Mouse (Mus musculus): ENCODE results near the gene Kalrn. TPM values are rescaled to one million over a fixed set of nuclear protein-coding genes. Genes with fewer than 3 reads are reported as not detected.

Gene Kalrn
- polyA plus RNA-seq, 1 experiment from 2014 or later, result 22.1 TPM

GRCm38 (mm10) chr16:33928788-33929462, 644.4 kb downstream of the Kalrn start:
- H3K4me3 ChIP-seq (ENCODE audit: low read depth, low read length), result no peak overlapping the region
- no peak; the same call in 1 of the 2 replicates for ATAC-seq (ENCODE audit: insufficient number of reproducible peaks, insufficient read depth, low FRiP score, low read depth)
- no peak overlapping the region for H3K27ac ChIP-seq (ENCODE audit: low read length)
- no peak overlapping the region for H3K4me2 ChIP-seq (replicated peaks; ENCODE audit: low read depth, low read length)
- no peak overlapping the region for H3K9ac ChIP-seq (replicated peaks; ENCODE audit: low read depth, low read length)
- H3K4me1 ChIP-seq (ENCODE audit: control insufficient read depth, insufficient read depth, low read length), result peaks cover 22% of the 10 kb centered on the region
- H3K9me3 ChIP-seq (ENCODE audit: control insufficient read depth, low read depth, low read length), result no peaks in the 10 kb centered on the region
- 51% methylated on average over 9 of the region's 9 CpGs for WGBS
- no peaks in the 10 kb centered on the region for H3K27me3 ChIP-seq (ENCODE audit: control insufficient read depth, insufficient read depth, low read length)
- H3K36me3 ChIP-seq (ENCODE audit: control insufficient read depth, insufficient read depth, low read length), result no peaks in the 10 kb centered on the region; the same call in 1 of the 2 replicates

- no peak overlapping the region for H3K27ac ChIP-seq (ENCODE audit: low read length)
- no peak overlapping the region for H3K9ac ChIP-seq (replicated peaks; ENCODE audit: low read depth, low read length)
- 76% methylated on average over 6 of the region's 6 CpGs for WGBS
- H3K4me1 ChIP-seq (ENCODE audit: control insufficient read depth, insufficient read depth, low read length), result peaks cover 24% of the 10 kb centered on the region
- H3K4me2 ChIP-seq (replicated peaks; ENCODE audit: low read depth, low read length), result no peak overlapping the region
- ATAC-seq (ENCODE audit: insufficient number of reproducible peaks, insufficient read depth, low FRiP score, low read depth), result no peak
- no peak overlapping the region for H3K4me3 ChIP-seq (ENCODE audit: low read depth, low read length)
- H3K36me3 ChIP-seq (ENCODE audit: control insufficient read depth, insufficient read depth, low read length), result no peaks in the 10 kb centered on the region; the same call in 1 of the 2 replicates
- no peaks in the 10 kb centered on the region for H3K27me3 ChIP-seq (ENCODE audit: control insufficient read depth, insufficient read depth, low read length)
- no peaks in the 10 kb centered on the region for H3K9me3 ChIP-seq (ENCODE audit: control insufficient read depth, low read depth, low read length)
Observed at GRCm38 (mm10) chr16:33927263-33927824, 646.0 kb downstream of the Kalrn start.

- Histone ChIP-seq H3K4me2 (replicated peaks; ENCODE audit: low read depth, low read length) (no peak overlapping the region), H3K9ac (replicated peaks; ENCODE audit: low read depth, low read length) (no peak overlapping the region), H3K27ac (ENCODE audit: low read length) (no peak overlapping the region), H3K27me3 (ENCODE audit: control insufficient read depth, insufficient read depth, low read length) (no peaks in the 10 kb centered on the region), H3K36me3 (ENCODE audit: control insufficient read depth, insufficient read depth, low read length) (0 out of 2 replicates have a peak, but pooled peaks cover 5% of the 10 kb centered on the region), H3K4me3 (ENCODE audit: low read depth, low read length) (no peak overlapping the region), H3K4me1 (ENCODE audit: control insufficient read depth, insufficient read depth, low read length) (peaks cover 23% of the 10 kb centered on the region), H3K9me3 (ENCODE audit: control insufficient read depth, low read depth, low read length) (no peaks in the 10 kb centered on the region)
- 88% methylated on average over 8 of the region's 8 CpGs for WGBS
- no peak for ATAC-seq (ENCODE audit: insufficient number of reproducible peaks, insufficient read depth, low FRiP score, low read depth)
Observed at GRCm38 (mm10) chr16:33923758-33924157, 649.6 kb downstream of the Kalrn start.

- ATAC-seq (ENCODE audit: insufficient number of reproducible peaks, insufficient read depth, low FRiP score, low read depth), result no peak
- Histone ChIP-seq H3K4me2 (replicated peaks; ENCODE audit: low read depth, low read length) (no peak overlapping the region), H3K27ac (ENCODE audit: low read length) (no peak overlapping the region), H3K4me1 (ENCODE audit: control insufficient read depth, insufficient read depth, low read length) (peaks cover 20% of the 10 kb centered on the region), H3K4me3 (ENCODE audit: low read depth, low read length) (no peak overlapping the region), H3K9ac (replicated peaks; ENCODE audit: low read depth, low read length) (no peak overlapping the region), H3K9me3 (ENCODE audit: control insufficient read depth, low read depth, low read length) (no peaks in the 10 kb centered on the region), H3K36me3 (ENCODE audit: control insufficient read depth, insufficient read depth, low read length) (0 out of 2 replicates have a peak, but pooled peaks cover 5% of the 10 kb centered on the region), H3K27me3 (ENCODE audit: control insufficient read depth, insufficient read depth, low read length) (no peaks in the 10 kb centered on the region)
- WGBS, result 52% methylated on average over 5 of the region's 5 CpGs
Observed at GRCm38 (mm10) chr16:33923001-33923316, 650.4 kb downstream of the Kalrn start.

GRCm38 (mm10) chr16:33922111-33923000, 651.0 kb downstream of the Kalrn start:
- Histone ChIP-seq H3K4me2 (replicated peaks; ENCODE audit: low read depth, low read length) (0 out of 2 replicates have a peak overlapping the region, but pooled peaks have one; percentile 5), H3K9me3 (ENCODE audit: control insufficient read depth, low read depth, low read length) (no peaks in the 10 kb centered on the region), H3K4me3 (ENCODE audit: low read depth, low read length) (no peak overlapping the region), H3K9ac (replicated peaks; ENCODE audit: low read depth, low read length) (no peak overlapping the region), H3K27me3 (ENCODE audit: control insufficient read depth, insufficient read depth, low read length) (no peaks in the 10 kb centered on the region), H3K36me3 (ENCODE audit: control insufficient read depth, insufficient read depth, low read length) (0 out of 2 replicates have a peak, but pooled peaks cover 5% of the 10 kb centered on the region), H3K27ac (ENCODE audit: low read length) (peak overlapping the region; percentile 72), H3K4me1 (ENCODE audit: control insufficient read depth, insufficient read depth, low read length) (peaks cover 26% of the 10 kb centered on the region)
- ATAC-seq (ENCODE audit: insufficient number of reproducible peaks, insufficient read depth, low FRiP score, low read depth), result no peak
- WGBS, result 39% methylated on average over 18 of the region's 18 CpGs

GRCm38 (mm10) chr16:33921514-33921913, 651.8 kb downstream of the Kalrn start:
- 45% methylated on average over 5 of the region's 5 CpGs for whole genome bisulfite sequencing
- Histone ChIP-seq H3K27me3 (ENCODE audit: control insufficient read depth, insufficient read depth, low read length) (no peaks in the 10 kb centered on the region), H3K4me2 (replicated peaks; ENCODE audit: low read depth, low read length) (no peak overlapping the region), H3K4me1 (ENCODE audit: control insufficient read depth, insufficient read depth, low read length) (peaks cover 33% of the 10 kb centered on the region), H3K27ac (ENCODE audit: low read length) (peak overlapping the region; percentile 72; the same call in 1 of the 2 replicates), H3K4me3 (ENCODE audit: low read depth, low read length) (no peak overlapping the region), H3K9me3 (ENCODE audit: control insufficient read depth, low read depth, low read length) (no peaks in the 10 kb centered on the region), H3K9ac (replicated peaks; ENCODE audit: low read depth, low read length) (no peak overlapping the region), H3K36me3 (ENCODE audit: control insufficient read depth, insufficient read depth, low read length) (0 out of 2 replicates have a peak, but pooled peaks cover 5% of the 10 kb centered on the region)
- no peak for ATAC-seq (ENCODE audit: insufficient number of reproducible peaks, insufficient read depth, low FRiP score, low read depth)

Other genes with a start within 250 kb of the Kalrn start
- not detected in 2 replicates for gene Ropn1, start 76.4 kb upstream of the Kalrn start, polyA plus RNA-seq (2014; fragmentation: Nextera tagmentation; extraction: Ambion mirVana)
- 8.1 and 8.5 TPM in 2 replicates for gene Ccdc14, start 117.1 kb upstream of the Kalrn start, polyA plus RNA-seq (2014; fragmentation: Nextera tagmentation; extraction: Ambion mirVana)
- gene Mylk, start 171.7 kb upstream of the Kalrn start, polyA plus RNA-seq (2014; fragmentation: Nextera tagmentation; extraction: Ambion mirVana), result 262 and 303 TPM in 2 replicates